Mouse (Mus musculus): ENCODE results near the gene H2afy. TPM values are rescaled to one million over a fixed set of nuclear protein-coding genes. Genes with fewer than 3 reads are reported as not detected.

The H2afy gene
- 170 and 328 TPM in 2 replicates for polyA plus RNA-seq (2012; ENCODE audit: low replicate concordance)

GRCm38 (mm10) chr13:56136200-56136599 is at the start of gene H2afy:
TSS of gene H2afy (minus strand) at chr13:56136361.

DNA sequence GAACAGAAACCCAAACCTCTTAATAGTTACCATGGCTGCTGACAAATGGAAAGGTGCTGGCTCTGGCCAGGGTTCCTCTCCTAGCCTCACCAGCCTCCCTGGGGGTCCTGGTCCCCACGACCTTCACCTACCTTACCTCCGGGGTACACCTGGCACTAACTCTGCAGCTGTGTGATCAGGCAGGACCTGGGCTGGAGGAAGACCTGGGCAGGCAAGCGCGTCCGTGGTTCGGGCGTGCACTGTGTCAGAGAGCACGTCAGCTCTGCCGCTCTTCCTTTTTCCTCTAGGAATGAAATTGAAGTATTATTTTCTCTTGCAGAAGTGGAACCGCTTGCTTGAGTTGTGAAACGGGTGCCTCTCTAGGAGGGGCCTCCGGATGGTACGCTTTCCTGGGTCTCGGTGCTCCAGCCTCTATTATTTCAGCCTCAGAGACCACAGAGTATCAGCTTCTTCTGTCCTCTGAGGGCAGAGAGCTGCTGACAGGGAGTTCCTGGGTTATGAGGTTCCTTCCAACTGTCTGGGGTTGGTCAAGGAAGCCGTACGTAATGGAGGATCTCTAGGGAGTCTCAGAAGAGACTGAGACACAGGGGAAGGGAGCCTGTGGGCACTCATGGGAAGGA is 42.4 kb upstream of the H2afy start, which contains the start of gene Tifab:
Tifab (minus strand) TSS at position 470 of the 620 bp plus-strand sequence.

Other genes starting within 250 kb of the H2afy start
- gene Tifab, start 42.5 kb upstream of the H2afy start, polyA plus RNA-seq (2012; ENCODE audit: low replicate concordance) = 2.2 and 5.0 TPM in 2 replicates
- not detected in 2 replicates for gene Neurog1, start 115.8 kb upstream of the H2afy start, polyA plus RNA-seq (2012; ENCODE audit: low replicate concordance)
- gene Cxcl14, start 160.2 kb upstream of the H2afy start, polyA plus RNA-seq (2012; ENCODE audit: low replicate concordance) = 0.16 TPM in 1 of 2 replicates, not detected in the other

All from leukemia stem cell, adult 10-12 weeks (primary cell).